Mouse (Mus musculus) skeletal muscle tissue, adult 2 months (tissue): ENCODE measurements around the gene Ccdc62.
A peak's percentile ranks its signal among the peaks of the same experiment; 100 is the strongest.

ENCODE experiments used
- DNase-seq: peaks from one replicate; pipeline ENCODE4 v3.0.0-alpha.2; 2012; ENCODE audit warnings: low read depth, low spot score

Gene Ccdc62

GRCm38 (mm10) chr5:123935931-123936330 lies 5.5 kb downstream of the Ccdc62 start:
- DNase-seq: no peak

GRCm38 (mm10) chr5:123938479-123938878 lies 8.0 kb downstream of the Ccdc62 start:
- DNase-seq: no peak

GRCm38 (mm10) chr5:123946546-123946945 lies 16.1 kb downstream of the Ccdc62 start:
- no peak for DNase-seq

DNA sequence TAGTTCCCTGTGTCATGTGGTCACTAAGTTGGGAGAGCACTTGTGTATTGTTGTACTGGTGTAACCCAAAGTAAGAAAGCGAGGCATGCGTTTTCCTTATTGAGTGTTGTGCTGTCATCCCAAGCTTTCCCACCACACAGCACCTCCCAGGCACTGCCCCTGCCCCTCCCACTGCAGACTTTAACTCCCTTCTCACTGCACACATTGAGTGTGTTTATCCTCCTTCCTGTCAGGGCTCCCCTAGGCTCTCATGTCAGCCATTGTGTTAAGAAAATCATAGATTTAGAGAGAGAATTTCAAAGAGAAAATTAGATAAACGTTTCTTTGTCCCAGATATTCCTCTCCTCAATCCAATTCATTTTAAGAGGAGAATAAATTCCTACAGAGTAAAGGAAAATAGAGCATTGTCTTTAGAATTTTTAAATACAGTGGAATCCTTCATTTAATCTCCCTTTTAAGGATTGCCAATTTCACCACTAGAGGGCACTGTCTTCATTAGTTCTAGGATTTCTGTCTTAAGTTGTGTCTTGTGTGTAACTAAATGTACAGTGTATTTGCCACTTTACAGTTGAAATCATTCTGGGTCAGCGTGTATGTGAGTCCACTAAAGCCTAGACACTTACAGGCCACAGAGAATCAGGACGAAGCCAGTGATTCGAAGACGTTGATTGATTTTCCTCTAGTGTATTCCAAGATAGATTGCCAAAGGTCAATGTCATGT lies 16.7 kb downstream of the Ccdc62 start:
- peak; percentile 38 for DNase-seq

DNA sequence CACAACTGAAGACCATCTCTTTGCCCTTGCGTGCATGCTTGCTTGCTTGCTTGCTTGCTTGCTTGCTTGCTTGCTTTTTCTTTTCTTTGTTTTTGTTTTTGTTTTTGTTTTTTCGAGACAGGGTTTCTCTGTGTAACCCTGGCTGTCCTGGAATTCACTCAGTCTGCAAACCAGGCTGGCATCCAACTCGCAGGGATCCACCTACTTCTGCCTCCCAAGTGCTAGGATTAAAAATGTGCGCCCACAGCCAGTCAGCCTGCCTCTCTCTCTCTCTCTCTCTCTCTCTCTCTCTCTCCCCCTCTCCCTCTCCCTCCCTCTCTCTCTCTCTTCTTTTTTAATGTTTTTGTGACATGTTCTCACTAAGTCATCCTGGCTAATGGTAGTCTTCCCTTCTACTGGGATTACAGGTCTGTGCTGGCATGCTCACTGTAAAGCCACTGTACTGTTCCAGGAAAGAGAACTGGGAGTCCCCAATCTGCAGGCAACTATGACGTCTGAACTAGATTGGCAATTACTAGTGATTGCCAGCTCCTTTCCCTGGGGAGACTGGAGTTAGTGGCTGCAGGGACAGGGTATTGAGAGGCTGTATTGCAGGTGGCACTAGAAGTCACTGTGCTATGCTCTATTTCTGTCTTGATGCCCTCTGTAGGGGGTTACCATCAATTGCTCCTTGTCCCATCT lies 22.0 kb downstream of the Ccdc62 start:
- DNase-seq: no peak

DNA sequence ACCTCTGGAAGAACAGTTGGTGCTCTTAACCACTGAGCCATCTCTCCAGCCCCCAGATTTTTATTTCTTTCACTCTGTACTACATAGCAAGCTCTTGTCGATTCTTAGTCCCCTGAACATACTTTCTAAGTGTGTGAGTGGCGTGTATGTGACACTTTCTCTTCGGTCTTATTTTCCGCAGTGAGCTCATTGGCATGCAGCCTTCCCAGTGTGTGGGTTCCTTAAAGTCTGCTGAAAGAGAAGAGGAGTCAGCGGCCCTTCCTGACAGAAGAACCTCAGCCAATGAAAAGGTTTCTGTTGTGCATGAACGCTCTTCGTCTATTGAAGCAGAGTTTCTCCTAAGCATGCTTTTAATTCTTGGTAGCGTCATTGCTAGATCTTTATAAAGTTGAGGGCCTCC lies 26.7 kb downstream of the Ccdc62 start:
- DNase-seq: no peak

DNA sequence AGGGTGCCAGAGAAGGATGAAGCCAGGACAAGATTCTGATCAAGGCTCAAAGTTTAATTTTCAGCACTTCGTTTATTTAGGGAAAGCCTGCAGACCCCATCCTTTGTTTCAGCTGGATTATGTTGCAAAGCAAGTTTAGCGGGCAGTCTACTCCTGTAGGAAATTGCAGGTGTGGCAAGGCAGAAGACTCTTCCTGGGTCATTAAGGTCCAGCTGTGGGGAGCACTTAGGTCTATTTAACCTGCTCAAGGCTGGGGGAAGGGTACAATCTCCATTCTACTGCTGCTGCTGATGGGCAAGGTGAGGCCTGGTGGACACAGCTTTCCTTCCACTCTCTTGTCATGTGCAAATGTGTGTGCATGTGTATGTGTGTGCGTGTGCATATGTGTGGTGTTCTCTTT lies 28.5 kb downstream of the Ccdc62 start:
- no peak for DNase-seq

DNA sequence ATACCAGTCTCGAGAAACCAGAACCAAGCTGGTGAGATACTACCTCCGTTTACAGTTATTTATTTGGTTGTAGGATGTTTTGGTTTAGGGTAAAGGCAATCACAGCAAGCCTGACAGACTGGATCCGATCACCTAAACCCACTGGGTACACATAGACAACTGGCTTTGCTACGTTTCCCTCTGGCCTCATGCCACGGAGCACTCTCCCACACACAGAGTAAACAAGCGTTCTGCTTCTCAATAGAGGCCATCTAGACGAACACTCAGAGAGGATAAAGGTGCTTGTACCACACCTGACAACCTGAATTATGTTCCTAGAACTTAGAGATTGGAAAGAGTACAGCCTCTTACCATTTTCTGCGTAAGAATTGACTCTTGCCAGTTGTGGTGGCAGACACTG lies 29.6 kb downstream of the Ccdc62 start:
- no peak for DNase-seq

DNA sequence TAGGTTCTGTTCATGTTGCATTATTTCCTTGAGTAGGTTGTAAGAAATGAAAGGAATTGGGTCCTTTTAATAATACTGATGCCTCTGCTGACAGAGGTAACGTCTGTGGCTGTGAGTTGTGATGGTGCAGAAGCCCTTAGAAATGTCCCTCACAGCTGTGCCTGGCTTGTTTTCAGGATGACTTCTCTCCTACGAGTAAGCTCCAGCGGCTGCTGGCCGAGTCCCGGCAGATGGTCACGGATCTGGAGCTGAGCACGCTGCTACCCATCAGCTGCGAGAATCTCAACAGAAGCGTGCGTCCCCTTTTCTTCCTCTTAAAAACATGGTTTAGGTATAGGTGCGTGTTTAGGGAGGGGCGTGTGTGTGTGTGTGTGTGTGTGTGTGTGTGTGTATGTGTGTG lies 30.6 kb downstream of the Ccdc62 start:
- no peak for DNase-seq

DNA sequence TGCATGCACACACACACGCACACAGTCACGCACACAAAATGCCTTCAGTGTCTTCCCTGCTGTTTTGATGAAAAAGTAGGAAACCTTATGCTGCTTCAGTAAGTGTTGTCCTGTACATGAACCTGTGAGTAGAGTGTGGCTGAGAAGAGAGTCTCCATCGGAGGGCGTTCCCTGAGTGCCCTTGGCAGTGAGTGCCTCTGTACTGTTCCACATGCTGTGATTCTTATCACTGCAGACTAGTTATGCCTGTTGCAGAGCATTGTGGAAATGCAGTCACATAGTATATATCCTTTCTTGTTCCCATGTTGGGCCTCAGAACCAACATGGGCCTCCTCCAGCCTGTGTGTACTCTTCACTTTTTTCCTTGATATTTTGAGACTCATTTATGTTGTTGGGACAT lies 33.7 kb downstream of the Ccdc62 start:
- DNase-seq: no peak

GRCm38 (mm10) chr5:123966759-123967158 lies 36.3 kb downstream of the Ccdc62 start:
- DNase-seq: no peak

DNA sequence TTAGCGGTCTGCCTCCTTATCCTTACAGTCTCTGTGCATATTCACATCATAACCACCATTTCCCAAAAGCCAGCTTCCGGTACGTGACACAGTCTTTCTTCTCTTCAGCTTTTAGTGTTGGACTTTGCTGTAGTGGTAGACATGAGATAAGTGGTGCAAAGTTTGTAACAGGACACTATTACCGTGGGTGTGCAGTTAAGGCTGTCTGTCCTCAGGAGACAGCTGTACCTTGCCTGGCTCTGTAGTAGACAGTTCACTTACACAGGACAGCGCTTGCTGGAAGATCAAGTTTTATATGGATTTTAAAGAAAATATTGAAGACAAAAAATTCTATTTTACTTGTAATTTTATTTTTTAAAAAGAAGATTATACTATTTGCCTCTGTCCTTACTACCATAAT lies 38.0 kb downstream of the Ccdc62 start:
- no peak for DNase-seq

GRCm38 (mm10) chr5:123969216-123969615 lies 38.7 kb downstream of the Ccdc62 start:
- DNase-seq: no peak

DNA sequence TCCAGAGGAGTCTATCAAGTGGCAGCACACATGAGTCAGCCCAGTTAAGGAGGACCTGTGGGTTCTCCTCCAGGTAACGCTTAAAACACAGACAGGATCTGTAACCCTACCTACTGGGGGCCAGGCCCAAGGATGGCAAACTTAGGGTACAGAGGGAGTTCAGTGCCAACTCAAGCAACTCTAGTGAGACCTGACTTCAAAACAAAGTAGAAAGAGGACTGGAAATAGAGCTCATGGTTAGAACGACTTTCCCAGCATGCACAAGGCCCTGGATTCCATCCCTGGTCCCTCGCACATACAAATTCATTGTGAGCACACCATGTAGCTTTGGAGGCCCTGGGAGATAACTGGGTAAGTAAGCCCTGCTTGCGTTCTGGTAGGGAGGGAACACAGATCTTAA lies 40.1 kb downstream of the Ccdc62 start:
- DNase-seq: no peak

DNA sequence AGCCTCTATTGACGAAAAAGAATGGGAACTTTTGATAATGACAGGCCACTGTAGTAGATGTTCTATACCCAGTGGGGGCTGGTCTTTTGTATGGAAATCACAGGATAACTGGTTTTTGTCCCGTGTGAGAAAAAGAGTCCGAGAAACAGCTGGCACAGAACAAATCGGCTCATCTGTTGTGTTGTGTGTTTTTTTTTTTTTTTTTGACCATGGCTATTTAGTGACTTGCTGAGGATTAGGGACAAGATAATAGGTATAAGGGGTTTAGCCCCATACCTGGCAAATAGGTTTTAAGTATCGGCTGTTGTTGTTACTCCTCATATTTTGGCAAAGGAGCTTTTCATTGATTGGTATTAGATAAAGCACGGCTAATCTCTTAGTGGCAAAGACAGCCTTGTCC lies 42.0 kb downstream of the Ccdc62 start:
- DNase-seq: no peak

DNA sequence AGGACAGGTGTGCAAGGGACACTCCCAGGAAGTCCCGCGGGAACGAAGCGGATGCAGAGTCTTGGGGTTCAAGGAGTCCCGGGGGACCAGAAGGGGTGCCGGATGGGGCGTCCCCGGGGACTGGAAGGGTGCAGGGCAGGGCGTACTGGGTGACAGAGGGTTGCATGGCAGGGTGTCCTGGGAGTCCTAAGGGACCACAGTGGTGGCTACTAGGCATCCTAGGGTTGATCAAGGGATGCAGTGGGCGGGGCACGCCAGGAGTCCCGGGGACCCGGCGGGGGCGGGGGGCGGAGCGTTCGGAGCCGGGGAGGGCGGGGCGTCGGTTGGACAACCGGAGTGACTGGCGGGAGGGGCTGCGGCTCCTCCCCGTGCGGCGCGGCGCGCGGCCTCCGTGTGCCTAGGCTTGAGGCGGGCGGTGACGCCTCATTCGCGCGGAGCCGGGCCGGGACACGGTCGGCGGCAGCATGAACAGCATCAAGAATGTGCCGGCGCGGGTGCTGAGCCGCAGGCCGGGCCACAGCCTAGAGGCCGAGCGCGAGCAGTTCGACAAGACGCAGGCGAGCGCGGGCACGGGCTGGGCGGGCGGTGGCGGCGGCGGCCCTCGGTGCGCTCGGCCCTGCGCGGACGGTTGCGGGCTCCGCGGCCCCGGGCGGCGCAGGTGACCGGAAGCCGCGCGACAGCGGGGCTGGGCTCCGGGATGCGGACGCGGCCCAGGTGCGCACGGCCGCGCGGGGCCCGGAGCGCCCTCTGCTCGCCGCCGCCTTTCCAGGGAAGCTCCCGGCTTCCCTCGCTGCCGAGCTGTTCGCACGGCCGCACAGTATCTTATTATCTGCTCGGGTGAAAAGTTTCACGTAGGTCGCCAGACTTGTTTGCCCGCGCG lies 43.1 kb downstream of the Ccdc62 start, which contains the start of gene Hip1r:
Gene Hip1r, plus strand, starts transcription at position 330 of the 880 bp plus-strand sequence.
- peak; percentile 25 for DNase-seq

DNA sequence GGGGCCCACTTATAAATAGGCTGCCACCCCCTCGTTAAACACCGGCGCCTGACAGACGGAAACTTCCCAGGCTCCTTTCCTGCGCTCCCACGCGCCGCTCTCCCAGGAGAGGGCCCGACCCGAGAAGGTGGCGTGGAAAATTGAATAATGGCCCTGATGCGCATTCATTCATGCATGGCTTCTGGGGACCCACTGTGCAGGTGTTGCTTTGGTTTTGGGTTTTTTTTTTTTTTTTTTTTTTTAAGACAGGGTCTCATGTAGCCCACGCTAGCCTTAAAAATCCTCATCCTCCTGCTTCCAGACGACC lies 43.7 kb downstream of the Ccdc62 start:
- DNase-seq: no peak

- peak; percentile 35 for DNase-seq
These were observed 44.2 kb downstream of the Ccdc62 start for GRCm38 (mm10) chr5:123974616-123975111.

DNA sequence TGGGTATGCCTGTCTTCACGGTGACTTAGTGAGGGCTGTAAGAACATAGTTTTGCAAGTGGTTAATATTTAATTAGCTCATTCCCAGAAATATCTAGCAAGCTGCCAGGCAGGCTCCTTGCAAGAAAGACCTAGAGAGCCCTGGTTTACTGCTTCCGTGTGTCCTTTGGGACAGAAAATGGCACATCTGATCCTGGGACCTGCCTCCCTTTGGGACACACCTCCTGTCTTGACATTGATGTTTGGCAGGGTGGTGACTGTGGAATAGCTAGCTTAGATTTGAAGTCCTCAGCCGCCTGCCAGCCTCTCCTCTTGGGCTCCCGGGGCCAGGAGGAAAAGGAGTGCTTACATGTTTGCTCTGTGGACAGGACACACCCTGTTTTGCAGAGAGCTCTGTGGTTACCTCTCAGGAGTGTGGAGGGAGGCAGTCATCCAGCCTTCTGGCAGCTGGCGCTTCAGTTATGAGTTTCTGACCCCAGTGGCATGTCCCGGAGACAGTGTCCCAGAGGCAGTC lies 45.2 kb downstream of the Ccdc62 start:
- no peak for DNase-seq

GRCm38 (mm10) chr5:123977231-123977630 lies 46.8 kb downstream of the Ccdc62 start:
- no peak for DNase-seq

DNA sequence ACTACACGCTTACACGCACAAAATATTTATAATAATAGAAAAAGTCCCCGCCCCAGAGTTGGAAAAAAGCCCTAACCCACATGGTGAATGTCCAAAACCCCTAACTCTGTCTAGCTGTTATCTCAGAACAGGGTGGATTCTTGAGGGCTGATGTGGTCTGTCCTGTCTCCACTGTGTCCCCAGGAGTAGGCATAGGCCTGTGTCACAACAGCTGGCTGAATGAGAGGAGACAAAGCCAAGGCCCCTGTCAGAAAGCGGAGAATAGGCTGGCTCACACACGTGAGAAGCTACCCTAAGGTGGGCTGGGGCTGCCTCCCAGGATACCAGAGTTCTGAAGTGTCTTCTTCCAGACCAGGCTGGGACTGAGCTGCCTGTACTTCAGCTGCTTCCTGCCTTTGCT lies 47.7 kb downstream of the Ccdc62 start:
- no peak for DNase-seq
